Mouse (Mus musculus): ENCODE results near the gene Dnajb14.
"Not testable (repeated sequence)": the region's sequence is repeated elsewhere in the genome, so short reads cannot be mapped to it uniquely, and the experiment has no call there.

The Dnajb14 gene

GRCm38 (mm10) chr3:137867437-137868093 is at the start of gene Dnajb14:
Gene Dnajb14 (plus strand): TSS chr3:137867675.
- in situ Hi-C loops (cut with MboI; ENCODE audit: low pct_unique_long_range_greater_than_20kb in 1 of 2, low sequenced_read_pairs in 2 of 2, unreplicated experiment in 1 of 2) = no loop called here

- in situ Hi-C loops (cut with MboI; ENCODE audit: low pct_unique_long_range_greater_than_20kb in 1 of 2, low sequenced_read_pairs in 2 of 2, unreplicated experiment in 1 of 2) = no loop called here
Observed at GRCm38 (mm10) chr3:137818713-137819112, 48.8 kb upstream of the Dnajb14 start.

- in situ Hi-C loops (cut with MboI; ENCODE audit: low pct_unique_long_range_greater_than_20kb in 1 of 2, low sequenced_read_pairs in 2 of 2, unreplicated experiment in 1 of 2) = no loop called here
Observed at GRCm38 (mm10) chr3:137820688-137821467, 46.6 kb upstream of the Dnajb14 start.

- in situ Hi-C loops (cut with MboI; ENCODE audit: low pct_unique_long_range_greater_than_20kb in 1 of 2, low sequenced_read_pairs in 2 of 2, unreplicated experiment in 1 of 2) = no loop called here
Observed at GRCm38 (mm10) chr3:137823317-137823716, 44.2 kb upstream of the Dnajb14 start.

- in situ Hi-C loops (cut with MboI; ENCODE audit: low pct_unique_long_range_greater_than_20kb in 1 of 2, low sequenced_read_pairs in 2 of 2, unreplicated experiment in 1 of 2) = loop anchor here in 1 of 2 experiments (5.0 kb wide), 1 partner anchor 45 kb away; no protein-coding TSS in a partner anchor
Observed at GRCm38 (mm10) chr3:137827678-137828077, 39.8 kb upstream of the Dnajb14 start.

- in situ Hi-C loops (cut with MboI; ENCODE audit: low pct_unique_long_range_greater_than_20kb in 1 of 2, low sequenced_read_pairs in 2 of 2, unreplicated experiment in 1 of 2) = no loop called here
Observed at GRCm38 (mm10) chr3:137831156-137831555, 36.3 kb upstream of the Dnajb14 start.

- in situ Hi-C loops (cut with MboI; ENCODE audit: low pct_unique_long_range_greater_than_20kb in 1 of 2, low sequenced_read_pairs in 2 of 2, unreplicated experiment in 1 of 2) = no loop called here
Observed at GRCm38 (mm10) chr3:137833128-137833527, 34.3 kb upstream of the Dnajb14 start.

GRCm38 (mm10) chr3:137833698-137834097 is 33.8 kb upstream of the Dnajb14 start:
- in situ Hi-C loops (cut with MboI; ENCODE audit: low pct_unique_long_range_greater_than_20kb in 1 of 2, low sequenced_read_pairs in 2 of 2, unreplicated experiment in 1 of 2) = no loop called here

- in situ Hi-C loops (cut with MboI; ENCODE audit: low pct_unique_long_range_greater_than_20kb in 1 of 2, low sequenced_read_pairs in 2 of 2, unreplicated experiment in 1 of 2) = no loop called here
Observed at GRCm38 (mm10) chr3:137836543-137836942, 30.9 kb upstream of the Dnajb14 start.

GRCm38 (mm10) chr3:137838160-137838559 is 29.3 kb upstream of the Dnajb14 start:
- in situ Hi-C loops (cut with MboI; ENCODE audit: low pct_unique_long_range_greater_than_20kb in 1 of 2, low sequenced_read_pairs in 2 of 2, unreplicated experiment in 1 of 2) = no loop called here

- in situ Hi-C loops (cut with MboI; ENCODE audit: low pct_unique_long_range_greater_than_20kb in 1 of 2, low sequenced_read_pairs in 2 of 2, unreplicated experiment in 1 of 2) = no loop called here
Observed at GRCm38 (mm10) chr3:137842944-137843343, 24.5 kb upstream of the Dnajb14 start.

- in situ Hi-C loops (cut with MboI; ENCODE audit: low pct_unique_long_range_greater_than_20kb in 1 of 2, low sequenced_read_pairs in 2 of 2, unreplicated experiment in 1 of 2) = no loop called here
Observed at GRCm38 (mm10) chr3:137844263-137844662, 23.2 kb upstream of the Dnajb14 start.

- in situ Hi-C loops (cut with MboI; ENCODE audit: low pct_unique_long_range_greater_than_20kb in 1 of 2, low sequenced_read_pairs in 2 of 2, unreplicated experiment in 1 of 2) = no loop called here
Observed at GRCm38 (mm10) chr3:137846552-137846951, 20.9 kb upstream of the Dnajb14 start.

GRCm38 (mm10) chr3:137848354-137848753 is 19.1 kb upstream of the Dnajb14 start:
- in situ Hi-C loops (cut with MboI; ENCODE audit: low pct_unique_long_range_greater_than_20kb in 1 of 2, low sequenced_read_pairs in 2 of 2, unreplicated experiment in 1 of 2) = no loop called here

- in situ Hi-C loops (cut with MboI; ENCODE audit: low pct_unique_long_range_greater_than_20kb in 1 of 2, low sequenced_read_pairs in 2 of 2, unreplicated experiment in 1 of 2) = no loop called here
Observed at GRCm38 (mm10) chr3:137849697-137850096, 17.8 kb upstream of the Dnajb14 start.

GRCm38 (mm10) chr3:137851196-137851595 is 16.3 kb upstream of the Dnajb14 start:
- in situ Hi-C loops (cut with MboI; ENCODE audit: low pct_unique_long_range_greater_than_20kb in 1 of 2, low sequenced_read_pairs in 2 of 2, unreplicated experiment in 1 of 2) = no loop called here

- in situ Hi-C loops (cut with MboI; ENCODE audit: low pct_unique_long_range_greater_than_20kb in 1 of 2, low sequenced_read_pairs in 2 of 2, unreplicated experiment in 1 of 2) = not testable (repeated sequence)
Observed at GRCm38 (mm10) chr3:137853011-137853410, 14.5 kb upstream of the Dnajb14 start.

GRCm38 (mm10) chr3:137855328-137855727 is 12.1 kb upstream of the Dnajb14 start:
- in situ Hi-C loops (cut with MboI; ENCODE audit: low pct_unique_long_range_greater_than_20kb in 1 of 2, low sequenced_read_pairs in 2 of 2, unreplicated experiment in 1 of 2) = no loop called here

- in situ Hi-C loops (cut with MboI; ENCODE audit: low pct_unique_long_range_greater_than_20kb in 1 of 2, low sequenced_read_pairs in 2 of 2, unreplicated experiment in 1 of 2) = no loop called here
Observed at GRCm38 (mm10) chr3:137856061-137856460, 11.4 kb upstream of the Dnajb14 start.
